Comparison of ENCODE assay signal across 8 mouse cellular contexts in genomic region chr10:67003743-67004526, GRCm38 (mm10).
DNase-seq lines count a peak whose midpoint lies in the region; ATAC-seq and TF ChIP-seq lines count a peak whose summit lies in the region.

No protein-coding gene starts in this region.

- peaks cover 20% of the 10 kb centered on the region for H3K4me1 ChIP-seq in bone marrow macrophage, adult 2 months (ENCODE audit: control insufficient read depth, insufficient read depth, low read length)
- peaks cover 26% of the 10 kb centered on the region for H3K4me1 ChIP-seq in forebrain, embryonic 14.5 days (ENCODE audit: control insufficient read depth, insufficient read depth, low read length)

- H3K4me3 ChIP-seq in bone marrow macrophage, adult 2 months (ENCODE audit: insufficient read depth, low read length) = peak overlapping the region; percentile 59
- peak overlapping the region; percentile 19 for H3K4me3 ChIP-seq in forebrain, embryonic 14.5 days (ENCODE audit: low read depth, low read length)

- no peaks in the 10 kb centered on the region for H3K36me3 ChIP-seq in forebrain, embryonic 14.5 days (ENCODE audit: control insufficient read depth, insufficient read depth, low read length)

- 1% methylated on average over 22 of the region's 22 CpGs for WGBS in forebrain, embryonic 14.5 days
- WGBS in large intestine, adult 2 months = under 1% methylated on average over 22 of the region's 22 CpGs

- TF ChIP-seq CTCF in bone marrow macrophage, adult 2 months (IDR thresholded peaks at IDR 0.05; ENCODE audit: low read depth, low read length) = no peak

- H3K27ac ChIP-seq in bone marrow macrophage, adult 2 months (ENCODE audit: insufficient read depth, low read depth, low read length) = peak overlapping the region; percentile 97
- H3K27ac ChIP-seq in forebrain, embryonic 14.5 days (ENCODE audit: low read depth, low read length) = peak overlapping the region; percentile 91

- peak overlapping the region; percentile 55 for H3K4me2 ChIP-seq in forebrain, embryonic 14.5 days (ENCODE audit: low read length)

- TF ChIP-seq POLR2A in bone marrow macrophage, adult 2 months (IDR thresholded peaks at IDR 0.05; ENCODE audit: borderline replicate concordance, low read depth, low read length) = no peak

- DNase-seq in ES-CJ7 (ENCODE audit: low read depth, low spot score) = peak; percentile 93
- peak; percentile 90 for DNase-seq in forebrain, embryonic 14.5 days (ENCODE audit: low spot score)
- DNase-seq in heart, postnatal 36 days = peak; percentile 61 to 74
- peak; percentile 57 for DNase-seq in large intestine, adult 2 months (ENCODE audit: low read depth, low spot score)
- peak; percentile 54 for DNase-seq in lung, postnatal 25 days (ENCODE audit: low spot score)
- peak; percentile 40 for DNase-seq in ovary, postnatal 10 days (ENCODE audit: low spot score)
- DNase-seq in thymus, postnatal 4 days = peak; percentile 59

- peak; percentile 79 for ATAC-seq in forebrain, embryonic 14.5 days

- peak overlapping the region; percentile 33 for H3K9ac ChIP-seq in forebrain, embryonic 14.5 days (ENCODE audit: low read length)

- no peaks in the 10 kb centered on the region for H3K27me3 ChIP-seq in forebrain, embryonic 14.5 days (replicated peaks; ENCODE audit: control insufficient read depth, insufficient read depth, low read length)

- intact Hi-C loops in heart, postnatal 36 days (cut with DNase I) = loop anchor here (1.0 to 5.0 kb wide), 7 partner anchors 21 to 278 kb away; partner anchors contain the start of genes Jmjd1c and Reep3

- H3K9me3 ChIP-seq in forebrain, embryonic 14.5 days (replicated peaks; ENCODE audit: control insufficient read depth, low read length) = no peaks in the 10 kb centered on the region

Comparison
In these comparisons a context has a peak if more than half of its experiments do, and no peak if none do; other contexts are left out.
1. Peak in every context shown above with its lines: DNase-seq, ATAC-seq, H3K4me3 ChIP-seq and H3K27ac ChIP-seq.
2. DNase-seq: peak in every context shown above with its lines; median percentile 93 in ES-CJ7; 90 in forebrain, embryonic 14.5 days; 68 in heart, postnatal 36 days; 59 in thymus, postnatal 4 days; 57 in large intestine, adult 2 months; 54 in lung, postnatal 25 days; 40 in ovary, postnatal 10 days.